Mouse (Mus musculus): ENCODE results near the gene Khdc1c.

DNA sequence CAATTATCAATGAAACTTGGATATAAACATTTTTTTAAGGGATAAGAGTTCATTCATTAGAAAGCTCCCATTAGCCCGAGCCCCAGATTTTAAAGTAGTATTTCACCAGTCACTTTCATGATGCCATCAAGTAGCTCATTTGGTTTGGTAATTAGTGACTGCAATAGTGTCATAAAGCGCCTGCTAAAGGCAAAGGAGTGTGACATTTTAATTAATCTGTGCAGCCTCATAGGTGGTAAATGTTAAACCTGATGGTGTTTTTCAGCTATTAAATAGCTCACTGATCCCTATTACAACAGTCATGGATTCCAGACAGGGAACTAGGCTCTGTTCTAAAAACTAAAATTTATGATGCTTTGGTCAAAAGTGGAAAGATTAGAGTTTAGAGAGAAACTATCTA is 39.1 kb downstream of the Khdc1c start:
- TF ChIP-seq MYOD1 (IDR thresholded peaks at IDR 0.05; ENCODE audit: control insufficient read depth, insufficient read length, low read depth), result no peak
- TF ChIP-seq CTCF (IDR thresholded peaks at IDR 0.05; ENCODE audit: control insufficient read depth, insufficient read depth, insufficient read length), result no peak
